Mouse (Mus musculus) adrenal gland, postnatal 4 days (tissue): ENCODE measurements around the gene Vmn2r72. TPM values are rescaled to one million over a fixed set of nuclear protein-coding genes. Genes with fewer than 3 reads are reported as not detected.

Experiments used
- DNase-seq, 2 experiments: peaks; one replicate each; pipeline ENCODE4 v3.0.0; 2021 to 2022; ENCODE audit warnings: low spot score in 2 of 2, mixed read lengths in 2 of 2
- long read RNA-seq, 2 experiments: library from polyadenylated mRNA; stranded (forward); transcript quantifications; one replicate each; pipeline ENCODE4 v2.0.0; 2021
- total RNA-seq, 2 experiments: library from RNA; stranded (reverse); gene quantifications; 2 replicates each; pipeline ENCODE4 v1.2.3; 2021

The Vmn2r72 gene
- not detected for total RNA-seq
- long read RNA-seq, experiment 1 = 0 reads
- long read RNA-seq, experiment 2 = 0 reads

DNA sequence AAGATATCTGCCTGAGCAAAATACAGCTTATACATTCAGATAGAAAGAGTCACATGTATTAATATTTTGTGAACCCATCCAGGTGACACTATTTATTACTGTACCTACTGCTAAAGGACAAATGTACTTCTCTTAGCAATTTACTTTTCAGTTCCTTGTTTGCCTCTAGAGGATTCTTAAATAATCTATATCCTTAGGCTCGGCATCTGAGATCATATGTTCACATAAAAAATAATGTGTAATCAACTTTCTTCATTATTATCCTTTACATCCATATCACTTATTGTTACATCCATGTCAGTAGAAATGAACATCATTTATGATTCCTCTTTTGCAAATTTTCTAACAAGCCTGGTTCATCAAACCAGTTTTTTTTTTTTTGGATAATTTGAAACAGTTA lies at the start of gene Vmn2r72:
TSS of gene Vmn2r72 (minus strand) at position 101 of the 400 bp plus-strand sequence.
- DNase-seq = no peak

Other genes starting within 250 kb of the Vmn2r72 start
- gene Vmn2r71, start 192.0 kb downstream of the Vmn2r72 start, total RNA-seq = not detected
- not detected for gene Vmn2r70, start 185.9 kb downstream of the Vmn2r72 start, total RNA-seq
- gene Vmn2r73, start 121.2 kb upstream of the Vmn2r72 start, total RNA-seq = not detected
- not detected for gene Vmn2r74, start 206.5 kb upstream of the Vmn2r72 start, total RNA-seq